Mouse (Mus musculus): ENCODE data around the gene Slc25a41. TPM values are rescaled to one million over a fixed set of nuclear protein-coding genes. Genes with fewer than 3 reads are reported as not detected.
A peak's percentile ranks its signal among the peaks of the same experiment; 100 is the strongest.
"Not testable (repeated sequence)": the region's sequence is repeated elsewhere in the genome, so short reads cannot be mapped to it uniquely, and the experiment has no call there.

Gene Slc25a41
- polyA plus RNA-seq, 1 experiment from 2014 or later, result not detected

DNA sequence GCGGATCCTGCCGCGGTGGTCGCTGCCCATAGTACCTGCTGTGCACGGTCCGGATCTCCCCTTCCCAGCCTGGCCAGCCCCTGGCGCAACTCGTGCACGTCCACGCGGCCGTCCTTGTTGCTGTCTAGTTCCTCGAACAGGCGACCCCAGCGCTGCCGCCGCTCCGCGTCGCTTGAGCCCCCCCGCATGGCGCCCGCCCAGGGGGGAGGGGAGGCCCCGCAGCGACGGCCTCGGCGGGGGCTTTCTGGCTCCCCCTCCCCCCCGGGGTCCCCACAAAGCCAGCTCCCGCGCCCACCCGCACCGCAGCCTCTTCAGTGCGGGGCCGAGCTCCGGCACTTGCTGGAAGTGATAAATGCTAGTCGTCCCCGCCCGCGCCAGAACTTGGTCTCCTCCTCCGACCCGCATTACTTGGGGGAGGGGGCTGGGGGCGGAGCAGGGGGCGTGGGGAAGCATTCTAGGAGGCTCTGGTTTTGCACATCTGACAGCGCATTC lies 18.1 kb upstream of the Slc25a41 start, which contains the start of gene Slc25a23:
TSS of gene Slc25a23 (minus strand) at position 378 of the 492 bp plus-strand sequence.
- peaks cover 3% of the 10 kb centered on the region; the same call in 1 of the 2 replicates for H3K4me1 ChIP-seq (ENCODE audit: control insufficient read depth, insufficient read depth, low read length)
- peak within 1 kb of the TSS; percentile 74 for H3K4me2 ChIP-seq (replicated peaks; ENCODE audit: low read depth, low read length)
- H3K9me3 ChIP-seq (ENCODE audit: control insufficient read depth, low read depth, low read length), result no peaks in the 10 kb centered on the region
- ATAC-seq (ENCODE audit: insufficient number of reproducible peaks, insufficient read depth, low FRiP score, low read depth), result peak; percentile 20; the same call in 1 of the 2 replicates
- H3K4me3 ChIP-seq (ENCODE audit: low read depth, low read length), result peak within 1 kb of the TSS; percentile 78
- peak within 1 kb of the TSS; percentile 68 for H3K9ac ChIP-seq (replicated peaks; ENCODE audit: low read depth, low read length)
- no peaks in the 10 kb centered on the region; the same call in 1 of the 2 replicates for H3K36me3 ChIP-seq (ENCODE audit: control insufficient read depth, insufficient read depth, low read length)
- peaks cover 15% of the 10 kb centered on the region; the same call in 1 of the 2 replicates for H3K27me3 ChIP-seq (ENCODE audit: control insufficient read depth, insufficient read depth, low read length)
- WGBS, result under 1% methylated on average over 37 of the region's 45 CpGs
- H3K27ac ChIP-seq (ENCODE audit: low read length), result peak within 1 kb of the TSS; percentile 73

DNA sequence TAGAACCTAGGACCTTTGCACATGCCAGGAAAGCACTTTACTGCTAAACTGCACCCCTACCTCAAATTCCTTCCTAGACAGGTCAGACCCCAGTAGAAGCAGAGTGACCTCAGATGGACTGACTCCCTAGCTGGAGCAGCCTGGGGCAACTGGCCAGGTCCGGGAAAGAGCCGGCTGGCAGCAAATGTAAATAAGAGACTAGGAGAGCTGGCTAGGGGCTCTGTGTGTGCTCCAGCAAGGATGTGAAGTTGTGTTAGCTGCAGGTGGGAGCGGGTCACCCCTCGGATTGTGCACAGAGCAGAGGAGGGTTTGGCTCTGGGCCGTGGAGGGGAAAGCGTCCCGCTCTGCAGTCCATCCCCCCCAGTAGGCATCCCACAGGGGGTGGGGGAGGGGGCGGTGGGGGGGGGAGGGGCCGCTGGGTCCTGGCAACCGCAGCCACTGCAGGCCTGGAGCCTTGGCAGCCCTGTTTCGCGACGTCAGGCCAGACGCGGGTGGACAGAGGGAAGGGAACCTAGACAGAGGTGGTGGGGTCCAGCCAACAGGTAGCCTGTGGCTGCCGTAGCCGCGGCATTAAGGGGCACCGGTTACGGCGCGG lies 17.5 kb upstream of the Slc25a41 start, which contains the start of gene Crb3:
TSS of gene Crb3 (plus strand) at position 215 of the 595 bp plus-strand sequence.
- Histone ChIP-seq H3K36me3 (ENCODE audit: control insufficient read depth, insufficient read depth, low read length) (no peaks in the 10 kb centered on the region; the same call in 1 of the 2 replicates), H3K27me3 (ENCODE audit: control insufficient read depth, insufficient read depth, low read length) (peaks cover 15% of the 10 kb centered on the region; the same call in 1 of the 2 replicates), H3K4me3 (ENCODE audit: low read depth, low read length) (peak within 1 kb of the TSS; percentile 78), H3K4me1 (ENCODE audit: control insufficient read depth, insufficient read depth, low read length) (peaks cover 3% of the 10 kb centered on the region; the same call in 1 of the 2 replicates), H3K4me2 (replicated peaks; ENCODE audit: low read depth, low read length) (peak within 1 kb of the TSS; percentile 74), H3K27ac (ENCODE audit: low read length) (peak within 1 kb of the TSS; percentile 73; the same call in 1 of the 2 replicates), H3K9me3 (ENCODE audit: control insufficient read depth, low read depth, low read length) (no peaks in the 10 kb centered on the region), H3K9ac (replicated peaks; ENCODE audit: low read depth, low read length) (peak within 1 kb of the TSS; percentile 68)
- no peak for ATAC-seq (ENCODE audit: insufficient number of reproducible peaks, insufficient read depth, low FRiP score, low read depth)
- 2% methylated on average over 17 of the region's 22 CpGs for WGBS

DNA sequence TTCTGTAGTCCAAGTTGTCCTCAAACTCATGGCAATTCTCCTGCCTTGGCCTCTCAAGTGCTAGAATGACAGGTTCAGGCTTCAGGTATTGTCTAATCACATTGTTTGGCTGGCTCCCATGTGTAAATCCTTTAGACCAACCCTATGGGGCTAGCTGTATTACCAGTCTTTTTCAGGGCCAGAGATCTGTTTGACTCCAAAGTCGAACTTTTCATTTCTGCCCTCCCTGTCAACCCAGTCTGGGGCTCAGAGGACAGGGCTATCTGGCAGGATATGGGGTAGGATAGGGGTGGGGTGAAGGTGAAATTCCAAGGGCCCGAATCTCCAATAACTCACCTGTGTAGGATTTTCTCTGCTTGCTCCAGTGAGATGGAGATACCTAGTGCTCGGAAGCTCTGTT lies 14.8 kb upstream of the Slc25a41 start:
- H3K36me3 ChIP-seq (ENCODE audit: control insufficient read depth, insufficient read depth, low read length), result peaks cover 11% of the 10 kb centered on the region; the same call in 1 of the 2 replicates
- H3K4me3 ChIP-seq (ENCODE audit: low read depth, low read length), result no peak overlapping the region
- no peak overlapping the region for H3K27ac ChIP-seq (ENCODE audit: low read length)
- no peaks in the 10 kb centered on the region for H3K9me3 ChIP-seq (ENCODE audit: control insufficient read depth, low read depth, low read length)
- ATAC-seq (ENCODE audit: insufficient number of reproducible peaks, insufficient read depth, low FRiP score, low read depth), result no peak
- H3K4me2 ChIP-seq (replicated peaks; ENCODE audit: low read depth, low read length), result no peak overlapping the region
- H3K27me3 ChIP-seq (ENCODE audit: control insufficient read depth, insufficient read depth, low read length), result no peaks in the 10 kb centered on the region
- no peak overlapping the region for H3K9ac ChIP-seq (replicated peaks; ENCODE audit: low read depth, low read length)
- H3K4me1 ChIP-seq (ENCODE audit: control insufficient read depth, insufficient read depth, low read length), result peaks cover 3% of the 10 kb centered on the region; the same call in 1 of the 2 replicates
- WGBS, result 86% methylated on average over 3 of the region's 3 CpGs

DNA sequence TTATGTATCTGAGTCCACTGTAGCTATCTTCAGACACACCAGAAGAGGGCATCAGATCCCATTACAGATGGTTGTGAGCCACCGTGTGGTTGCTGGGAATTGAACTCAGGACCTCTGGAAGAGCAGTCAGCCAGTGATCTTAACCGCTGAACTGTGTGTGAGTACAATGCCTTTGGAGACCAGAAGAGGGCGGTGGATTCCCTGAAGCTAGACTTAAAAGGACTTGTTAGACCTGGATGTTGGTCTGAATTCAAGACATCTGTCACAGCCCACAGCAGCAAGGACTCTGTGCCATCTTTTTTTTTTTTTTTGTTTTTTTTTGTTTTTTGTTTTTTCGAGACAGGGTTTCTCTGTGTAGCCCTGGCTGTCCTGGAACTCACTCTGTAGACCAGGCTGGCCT lies 10.2 kb upstream of the Slc25a41 start:
- H3K27ac ChIP-seq (ENCODE audit: low read length); ATAC-seq (ENCODE audit: insufficient number of reproducible peaks, insufficient read depth, low FRiP score, low read depth); H3K9ac ChIP-seq (replicated peaks; ENCODE audit: low read depth, low read length); H3K4me2 ChIP-seq (replicated peaks; ENCODE audit: low read depth, low read length); H3K4me3 ChIP-seq (ENCODE audit: low read depth, low read length); H3K4me1 ChIP-seq (ENCODE audit: control insufficient read depth, insufficient read depth, low read length); H3K27me3 ChIP-seq (ENCODE audit: control insufficient read depth, insufficient read depth, low read length); H3K9me3 ChIP-seq (ENCODE audit: control insufficient read depth, low read depth, low read length): not testable (repeated sequence)
- WGBS, result 82% methylated on average over 4 of the region's 4 CpGs
- peaks cover 11% of the 10 kb centered on the region; the same call in 1 of the 2 replicates for H3K36me3 ChIP-seq (ENCODE audit: control insufficient read depth, insufficient read depth, low read length)

DNA sequence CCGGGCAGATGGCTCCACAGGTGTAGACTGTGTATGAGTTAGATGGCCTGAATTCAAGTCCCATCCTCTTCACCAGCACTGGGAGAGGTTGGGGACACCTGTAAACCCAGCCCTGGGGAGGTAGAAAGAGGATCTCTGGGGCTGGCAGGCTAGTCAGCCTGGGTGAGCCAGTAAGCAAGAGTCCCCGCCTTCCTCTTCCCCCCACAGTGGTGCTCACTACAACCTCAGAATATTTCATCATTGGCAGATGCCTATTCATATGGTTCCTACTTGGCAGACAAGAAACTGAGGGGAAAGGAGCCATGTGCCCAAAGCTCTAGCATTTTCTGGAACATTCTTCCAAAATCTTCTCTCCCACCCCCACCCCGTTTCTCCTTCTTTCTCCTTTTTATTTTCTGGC lies 7.4 kb upstream of the Slc25a41 start:
- ATAC-seq (ENCODE audit: insufficient number of reproducible peaks, insufficient read depth, low FRiP score, low read depth), result no peak
- Histone ChIP-seq H3K4me1 (ENCODE audit: control insufficient read depth, insufficient read depth, low read length) (no peaks in the 10 kb centered on the region), H3K4me3 (ENCODE audit: low read depth, low read length) (no peak overlapping the region), H3K9me3 (ENCODE audit: control insufficient read depth, low read depth, low read length) (no peaks in the 10 kb centered on the region), H3K9ac (replicated peaks; ENCODE audit: low read depth, low read length) (no peak overlapping the region), H3K27me3 (ENCODE audit: control insufficient read depth, insufficient read depth, low read length) (no peaks in the 10 kb centered on the region), H3K4me2 (replicated peaks; ENCODE audit: low read depth, low read length) (no peak overlapping the region), H3K27ac (ENCODE audit: low read length) (no peak overlapping the region), H3K36me3 (ENCODE audit: control insufficient read depth, insufficient read depth, low read length) (peaks cover 15% of the 10 kb centered on the region; the same call in 1 of the 2 replicates)
- 95% methylated on average over 3 of the region's 3 CpGs for WGBS

DNA sequence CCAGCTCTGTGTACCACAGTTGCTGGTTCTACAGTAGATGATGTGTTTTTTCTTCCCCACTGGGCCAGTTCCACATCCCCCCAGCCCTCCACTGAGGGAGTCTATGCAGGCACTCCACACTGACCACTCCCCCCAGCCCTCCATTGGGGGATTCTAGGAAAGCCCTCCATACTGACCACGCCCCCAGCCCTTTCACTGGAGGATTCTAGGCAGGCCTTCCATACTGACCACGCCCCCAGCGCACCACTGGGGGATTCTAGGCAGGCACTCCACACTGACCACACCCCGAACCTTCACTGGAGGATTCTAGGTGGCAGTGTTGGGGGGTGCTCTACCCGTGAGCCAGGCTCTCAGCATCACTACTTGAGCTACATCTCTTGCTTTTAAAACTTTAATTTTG lies 6.0 kb upstream of the Slc25a41 start:
- H3K4me3 ChIP-seq (ENCODE audit: low read depth, low read length), result no peak overlapping the region
- no peaks in the 10 kb centered on the region for H3K4me1 ChIP-seq (ENCODE audit: control insufficient read depth, insufficient read depth, low read length)
- WGBS, result 37% methylated on average over 5 of the region's 5 CpGs
- no peak overlapping the region for H3K4me2 ChIP-seq (replicated peaks; ENCODE audit: low read depth, low read length)
- H3K27ac ChIP-seq (ENCODE audit: low read length), result no peak overlapping the region
- H3K27me3 ChIP-seq (ENCODE audit: control insufficient read depth, insufficient read depth, low read length), result no peaks in the 10 kb centered on the region
- peaks cover 8% of the 10 kb centered on the region; the same call in 1 of the 2 replicates for H3K36me3 ChIP-seq (ENCODE audit: control insufficient read depth, insufficient read depth, low read length)
- H3K9me3 ChIP-seq (ENCODE audit: control insufficient read depth, low read depth, low read length), result no peaks in the 10 kb centered on the region
- peak; percentile 49; the same call in 1 of the 2 replicates for ATAC-seq (ENCODE audit: insufficient number of reproducible peaks, insufficient read depth, low FRiP score, low read depth)
- H3K9ac ChIP-seq (replicated peaks; ENCODE audit: low read depth, low read length), result no peak overlapping the region

DNA sequence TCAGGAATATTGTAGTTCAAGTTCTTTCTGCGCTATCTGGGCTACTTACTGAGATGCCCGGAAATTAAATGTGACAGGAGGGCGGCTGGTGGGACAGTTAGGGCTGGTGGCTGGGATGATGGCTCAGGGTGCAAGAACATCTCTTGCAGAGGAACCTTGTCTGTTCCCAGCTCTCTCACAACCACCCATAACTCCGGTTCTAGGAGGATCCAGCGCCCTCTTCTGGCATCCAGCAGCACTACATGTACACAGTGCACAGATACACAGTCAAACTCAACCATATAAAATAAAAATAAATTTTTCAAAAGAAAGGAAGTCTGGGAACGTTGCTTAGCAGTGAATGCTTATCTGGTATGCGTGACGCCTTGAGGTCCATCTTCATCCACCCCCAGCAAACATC lies 2.5 kb downstream of the Slc25a41 start:
- Histone ChIP-seq H3K4me3 (ENCODE audit: low read depth, low read length) (no peak overlapping the region), H3K4me2 (replicated peaks; ENCODE audit: low read depth, low read length) (no peak overlapping the region), H3K36me3 (ENCODE audit: control insufficient read depth, insufficient read depth, low read length) (no peaks in the 10 kb centered on the region), H3K4me1 (ENCODE audit: control insufficient read depth, insufficient read depth, low read length) (no peaks in the 10 kb centered on the region), H3K27me3 (ENCODE audit: control insufficient read depth, insufficient read depth, low read length) (no peaks in the 10 kb centered on the region), H3K27ac (ENCODE audit: low read length) (no peak overlapping the region), H3K9ac (replicated peaks; ENCODE audit: low read depth, low read length) (no peak overlapping the region), H3K9me3 (ENCODE audit: control insufficient read depth, low read depth, low read length) (no peaks in the 10 kb centered on the region)
- ATAC-seq (ENCODE audit: insufficient number of reproducible peaks, insufficient read depth, low FRiP score, low read depth), result no peak
- WGBS, result 41% methylated on average over 8 of the region's 8 CpGs

DNA sequence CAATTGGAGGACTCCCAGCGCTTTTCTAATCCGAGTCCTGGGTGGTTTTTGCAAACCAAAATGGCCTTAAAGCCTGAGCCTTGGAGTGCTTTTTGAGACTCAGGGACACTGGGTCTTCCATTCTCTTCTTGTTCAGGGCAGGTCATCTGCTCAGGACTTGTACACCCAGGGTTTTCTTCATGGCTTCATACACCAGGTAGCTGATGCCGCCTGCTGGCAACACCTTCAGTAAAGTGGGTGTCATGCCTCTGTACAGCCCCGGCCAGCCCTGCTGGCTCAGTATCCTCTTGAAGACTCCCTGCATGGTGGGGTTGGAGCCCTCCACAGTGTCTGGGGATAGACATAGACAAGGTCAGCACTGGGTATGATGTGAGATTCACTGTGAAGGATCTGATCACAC lies 8.6 kb downstream of the Slc25a41 start:
- Histone ChIP-seq H3K9me3 (ENCODE audit: control insufficient read depth, low read depth, low read length) (no peaks in the 10 kb centered on the region), H3K4me3 (ENCODE audit: low read depth, low read length) (no peak overlapping the region; the same call in 1 of the 2 replicates)
- 81% methylated on average over 4 of the region's 4 CpGs for whole genome bisulfite sequencing

More for the DNA sequence above, 8.6 kb downstream of the Slc25a41 start:
- H3K4me2 ChIP-seq (replicated peaks; ENCODE audit: low read depth, low read length), result peak overlapping the region; percentile 52; the same call in 1 of the 2 replicates
- H3K9ac ChIP-seq (replicated peaks; ENCODE audit: low read depth, low read length), result no peak overlapping the region
- H3K27ac ChIP-seq (ENCODE audit: low read length), result no peak overlapping the region
- peaks cover 9% of the 10 kb centered on the region for H3K36me3 ChIP-seq (ENCODE audit: control insufficient read depth, insufficient read depth, low read length)
- no peak for ATAC-seq (ENCODE audit: insufficient number of reproducible peaks, insufficient read depth, low FRiP score, low read depth)
- no peaks in the 10 kb centered on the region for H3K27me3 ChIP-seq (ENCODE audit: control insufficient read depth, insufficient read depth, low read length)
- H3K4me1 ChIP-seq (ENCODE audit: control insufficient read depth, insufficient read depth, low read length), result peaks cover 8% of the 10 kb centered on the region; the same call in 1 of the 2 replicates
